Mouse (Mus musculus) heart, embryonic 10.5 days (tissue): Measurements from ENCODE around the gene H2-DMb2. TPM values are rescaled to one million over a fixed set of nuclear protein-coding genes. Genes with fewer than 3 reads are reported as not detected.
A peak's percentile ranks its signal among the peaks of the same experiment; 100 is the strongest.

ENCODE experiments used
- DNase-seq: peaks from one replicate; pipeline ENCODE4 v3.0.0-alpha.2; 2017; ENCODE audit warnings: low spot score
- H3K27ac ChIP-seq: fragments of 300-500 bp; sonication (generic); 2 replicates; pipeline ENCODE4 v1.5.1; 2016; ENCODE audit warnings: mild to moderate bottlenecking
- H3K27me3 ChIP-seq: fragments of 300-500 bp; sonication (generic); 2 replicates; pipeline ENCODE4 v1.6.1; 2016; ENCODE audit warnings: mild to moderate bottlenecking; ENCODE audit not compliant: poor library complexity, insufficient read depth, severe bottlenecking
- H3K36me3 ChIP-seq: fragments of 300-500 bp; sonication (generic); 2 replicates; pipeline ENCODE4 v1.6.1; 2016; ENCODE audit warnings: mild to moderate bottlenecking, moderate library complexity
- H3K4me1 ChIP-seq: fragments of 300-500 bp; sonication (generic); 2 replicates; pipeline ENCODE4 v1.6.1; 2016; ENCODE audit warnings: mild to moderate bottlenecking
- H3K4me3 ChIP-seq: fragments of 300-500 bp; sonication (generic); 2 replicates; pipeline ENCODE4 v1.5.1; 2016; ENCODE audit warnings: mild to moderate bottlenecking, moderate library complexity
- H3K9me3 ChIP-seq: fragments of 300-500 bp; sonication (generic); 2 replicates; pipeline ENCODE4 v1.6.1; 2016; ENCODE audit warnings: mild to moderate bottlenecking, moderate library complexity
- WGBS: fragments of 180-500 bp; shearing (Covaris S2); methylation state at CpG from one replicate; pipeline ENCODE4 v1.1.7; 2016; 5-methylcytosine and 5-hydroxymethylcytosine counted together
- polyA plus RNA-seq: library from polyadenylated mRNA; unstranded; fragments of >200 nt; fragmentation: Nextera tagmentation; extraction: Ambion mirVana; gene quantifications from 2 replicates; pipeline ENCODE4 v1.2.1, GENCODE M21; 2016

Gene H2-DMb2
- polyA plus RNA-seq, 1 experiment from 2014 or later = 0.18 TPM

- H3K27me3 ChIP-seq = no peaks in the 10 kb centered on the region
- H3K27ac ChIP-seq = no peak overlapping the region
- H3K36me3 ChIP-seq = peaks cover 9% of the 10 kb centered on the region; the same call in 1 of the 2 replicates
- peaks cover 30% of the 10 kb centered on the region for H3K4me1 ChIP-seq
- no peak overlapping the region for H3K4me3 ChIP-seq
- H3K9me3 ChIP-seq = no peaks in the 10 kb centered on the region
- WGBS = 77% methylated on average over 19 of the region's 19 CpGs
- no peak for DNase-seq
Observed at GRCm38 (mm10) chr17:34130073-34130947, 12.8 kb upstream of the H2-DMb2 start.

DNA sequence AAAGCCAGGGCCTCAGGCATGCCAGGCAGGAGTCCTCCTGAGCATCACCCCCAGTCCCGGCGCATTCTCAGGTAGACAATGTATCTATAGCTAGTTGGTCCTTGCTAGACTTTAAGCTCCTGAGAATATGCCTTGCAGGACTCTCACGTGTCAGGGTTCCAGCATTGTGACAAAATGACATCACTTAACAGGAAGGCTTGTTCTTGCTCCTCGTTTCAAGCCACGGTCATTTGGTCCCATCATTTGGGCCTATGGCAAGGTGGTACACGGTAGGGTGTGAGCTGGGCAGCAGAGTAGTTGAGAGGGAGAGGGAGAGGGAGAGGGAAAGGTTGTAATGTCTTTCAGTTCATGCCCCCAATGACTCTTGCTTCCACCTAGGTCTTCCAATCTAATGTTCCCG, 11.2 kb upstream of the H2-DMb2 start:
- Histone ChIP-seq H3K9me3 (no peaks in the 10 kb centered on the region), H3K4me1 (peaks cover 32% of the 10 kb centered on the region), H3K27ac (no peak overlapping the region), H3K4me3 (no peak overlapping the region), H3K27me3 (peaks cover 12% of the 10 kb centered on the region), H3K36me3 (0 out of 2 replicates have a peak, but pooled peaks cover under 1% of the 10 kb centered on the region)
- no peak for DNase-seq
- WGBS = 73% methylated on average over 7 of the region's 7 CpGs

- 78% methylated on average over 11 of the region's 11 CpGs for WGBS
Observed at GRCm38 (mm10) chr17:34133289-34133688, 9.8 kb upstream of the H2-DMb2 start.

GRCm38 (mm10) chr17:34134451-34134850, 8.7 kb upstream of the H2-DMb2 start:
- Histone ChIP-seq H3K9me3 (no peaks in the 10 kb centered on the region), H3K4me3 (no peak overlapping the region), H3K36me3 (no peaks in the 10 kb centered on the region), H3K27me3 (peaks cover 38% of the 10 kb centered on the region), H3K27ac (no peak overlapping the region), H3K4me1 (peaks cover 12% of the 10 kb centered on the region)
- 88% methylated on average over 3 of the region's 3 CpGs for WGBS
- DNase-seq = no peak

More at GRCm38 (mm10) chr17:34133289-34133688, 9.8 kb upstream of the H2-DMb2 start:
- Histone ChIP-seq H3K27me3 (peaks cover 26% of the 10 kb centered on the region), H3K4me1 (peaks cover 18% of the 10 kb centered on the region), H3K36me3 (no peaks in the 10 kb centered on the region), H3K4me3 (no peak overlapping the region), H3K27ac (no peak overlapping the region), H3K9me3 (no peaks in the 10 kb centered on the region)
- no peak for DNase-seq

DNA sequence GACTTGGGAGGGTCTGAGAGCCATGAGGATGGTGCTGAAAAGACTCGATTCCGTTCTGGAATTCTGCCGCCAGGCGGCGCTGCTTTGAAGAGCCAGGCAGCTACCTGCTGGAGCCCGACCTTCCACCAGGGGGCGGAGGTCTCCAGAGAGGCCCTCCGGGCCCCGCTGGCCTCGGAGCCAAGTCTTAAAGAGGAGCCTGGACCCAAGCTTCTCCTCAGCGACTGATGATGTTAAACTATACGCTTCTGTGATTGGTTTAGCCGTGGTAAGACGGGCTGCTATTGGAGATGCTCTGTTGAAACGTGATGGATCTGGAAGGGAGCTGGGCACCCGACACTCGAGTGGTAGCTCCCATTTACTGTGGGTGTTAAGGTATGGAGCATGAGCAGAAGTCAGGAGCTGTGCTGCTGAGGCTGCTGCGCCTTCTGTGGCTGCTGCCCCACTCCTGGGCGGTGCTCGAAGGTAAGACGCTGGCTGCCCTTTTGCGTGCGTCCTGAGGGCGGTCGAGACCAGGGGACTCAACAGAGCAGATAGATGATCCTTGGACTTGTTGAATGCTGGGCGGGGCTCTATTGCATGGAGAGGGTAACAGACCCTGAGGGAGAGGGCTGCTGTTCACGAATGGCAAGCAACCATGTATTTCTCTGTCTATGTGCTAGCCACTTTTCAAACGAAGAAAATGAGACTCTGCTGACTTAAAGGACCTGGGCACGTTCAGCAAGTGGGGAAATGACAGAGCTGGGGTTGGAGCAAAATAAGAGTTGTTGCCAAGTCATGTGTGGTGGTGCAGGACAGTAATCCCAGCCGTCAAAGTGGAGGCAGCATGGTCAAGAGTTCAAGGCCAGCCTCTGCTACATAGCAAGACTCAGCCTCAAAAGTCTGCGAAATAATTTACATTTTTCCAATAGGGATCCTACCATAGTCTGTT, 7.5 kb upstream of the H2-DMb2 start:
- WGBS = 8% methylated on average over 31 of the region's 31 CpGs
- Histone ChIP-seq H3K9me3 (no peaks in the 10 kb centered on the region), H3K4me3 (peak overlapping the region; percentile 58), H3K27ac (no peak overlapping the region), H3K4me1 (peaks cover 21% of the 10 kb centered on the region), H3K36me3 (no peaks in the 10 kb centered on the region), H3K27me3 (peaks cover 49% of the 10 kb centered on the region)
- DNase-seq = peak; percentile 97

GRCm38 (mm10) chr17:34137601-34138000, 5.5 kb upstream of the H2-DMb2 start:
- Histone ChIP-seq H3K27ac (no peak overlapping the region), H3K27me3 (peaks cover 66% of the 10 kb centered on the region), H3K36me3 (no peaks in the 10 kb centered on the region), H3K9me3 (no peaks in the 10 kb centered on the region), H3K4me1 (peaks cover 21% of the 10 kb centered on the region), H3K4me3 (no peak overlapping the region)
- DNase-seq = no peak
- WGBS = 69% methylated on average over 7 of the region's 7 CpGs

GRCm38 (mm10) chr17:34138655-34139054, 4.5 kb upstream of the H2-DMb2 start:
- H3K4me1 ChIP-seq = peaks cover 27% of the 10 kb centered on the region
- no peaks in the 10 kb centered on the region for H3K9me3 ChIP-seq
- H3K27me3 ChIP-seq = peaks cover 73% of the 10 kb centered on the region
- DNase-seq = no peak
- H3K4me3 ChIP-seq = no peak overlapping the region
- no peaks in the 10 kb centered on the region for H3K36me3 ChIP-seq
- H3K27ac ChIP-seq = no peak overlapping the region
- WGBS = 73% methylated on average over 7 of the region's 7 CpGs

- peak; percentile 79 for DNase-seq
- Histone ChIP-seq H3K4me1 (peaks cover 27% of the 10 kb centered on the region), H3K4me3 (peak overlapping the region; percentile 58), H3K9me3 (no peaks in the 10 kb centered on the region), H3K27ac (no peak overlapping the region), H3K27me3 (peaks cover 73% of the 10 kb centered on the region), H3K36me3 (no peaks in the 10 kb centered on the region)
- 2% methylated on average over 16 of the region's 16 CpGs for WGBS
Observed at GRCm38 (mm10) chr17:34139416-34139815, 3.7 kb upstream of the H2-DMb2 start.

DNA sequence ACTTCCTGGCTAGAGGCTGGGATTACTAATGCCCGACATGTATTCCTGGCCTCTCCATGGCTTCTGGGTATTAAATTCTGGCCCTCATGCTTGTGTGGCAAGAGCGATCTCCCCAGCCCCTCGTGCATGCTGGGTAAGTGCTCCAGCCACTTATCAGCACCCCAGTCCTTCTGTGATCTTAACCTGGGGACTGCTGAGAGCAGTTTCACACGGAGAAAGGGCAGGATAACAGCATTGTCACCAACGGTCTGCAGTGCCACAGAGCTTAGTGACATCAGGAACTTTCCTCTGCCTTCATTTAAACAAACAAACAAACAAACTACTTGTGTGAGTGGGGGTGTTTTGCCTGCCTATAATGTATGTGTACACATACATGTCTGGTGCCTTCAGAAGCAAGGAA, 2.9 kb upstream of the H2-DMb2 start:
- Histone ChIP-seq H3K36me3 (no peaks in the 10 kb centered on the region), H3K27ac (no peak overlapping the region), H3K4me1 (peaks cover 27% of the 10 kb centered on the region), H3K9me3 (no peaks in the 10 kb centered on the region), H3K4me3 (peak overlapping the region; percentile 58), H3K27me3 (peaks cover 76% of the 10 kb centered on the region)
- no peak for DNase-seq
- 2% methylated on average over 5 of the region's 5 CpGs for WGBS

- DNase-seq = no peak
- peaks cover 21% of the 10 kb centered on the region for H3K4me1 ChIP-seq
- no peak overlapping the region for H3K4me3 ChIP-seq
- WGBS = 55% methylated on average over 4 of the region's 4 CpGs
- H3K9me3 ChIP-seq = no peaks in the 10 kb centered on the region
- H3K27ac ChIP-seq = no peak overlapping the region
- H3K27me3 ChIP-seq = peaks cover 68% of the 10 kb centered on the region
- no peaks in the 10 kb centered on the region for H3K36me3 ChIP-seq
Observed at GRCm38 (mm10) chr17:34141448-34141847, 1.7 kb upstream of the H2-DMb2 start.

GRCm38 (mm10) chr17:34142456-34143010, 574 bp upstream of the H2-DMb2 start:
- H3K36me3 ChIP-seq = no peaks in the 10 kb centered on the region
- WGBS = 77% methylated on average over 7 of the region's 7 CpGs
- H3K27ac ChIP-seq = no peak overlapping the region
- H3K4me3 ChIP-seq = no peak overlapping the region
- peaks cover 21% of the 10 kb centered on the region for H3K4me1 ChIP-seq
- DNase-seq = no peak
- no peaks in the 10 kb centered on the region for H3K9me3 ChIP-seq
- peaks cover 58% of the 10 kb centered on the region for H3K27me3 ChIP-seq

DNA sequence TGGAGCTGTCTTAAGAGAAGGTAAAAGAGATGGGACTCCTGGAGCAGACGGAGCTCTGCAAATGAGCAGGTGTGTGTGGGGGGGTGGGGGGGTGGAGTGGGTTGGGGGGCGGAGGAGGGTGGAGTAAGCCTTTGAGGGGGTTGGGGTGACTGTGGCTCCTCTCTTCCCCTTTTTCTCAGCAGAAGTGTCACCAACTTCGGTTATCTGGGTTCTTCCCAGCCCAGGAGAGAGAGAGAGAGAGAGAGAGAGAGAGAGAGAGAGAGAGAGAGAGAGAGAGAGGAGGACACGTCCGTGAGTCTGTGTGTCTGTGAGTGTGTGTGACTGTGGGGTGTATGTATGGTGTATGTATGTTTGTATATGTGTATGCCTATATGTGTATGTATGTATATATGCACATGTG, 354 bp downstream of the H2-DMb2 start:
- Histone ChIP-seq H3K9me3 (no peaks in the 10 kb centered on the region), H3K4me1 (peaks cover 21% of the 10 kb centered on the region), H3K27ac (no peak overlapping the region), H3K36me3 (no peaks in the 10 kb centered on the region), H3K4me3 (no peak overlapping the region), H3K27me3 (peaks cover 48% of the 10 kb centered on the region)
- WGBS = 71% methylated on average over 5 of the region's 5 CpGs
- DNase-seq = no peak
